Mouse (Mus musculus) neural tube, postnatal 0 days (tissue): ENCODE data around the gene Fam19a5. TPM values are rescaled to one million over a fixed set of nuclear protein-coding genes. Genes with fewer than 3 reads are reported as not detected.

Experiments used
- microRNA-seq: library from miRNA; unstranded; fragments of <30 nt; microRNA quantifications from one replicate; pipeline ENCODE4, GENCODE M21; 2016
- polyA plus RNA-seq: library from polyadenylated mRNA; unstranded; fragments of >200 nt; fragmentation: Nextera tagmentation; extraction: Ambion mirVana; gene quantifications from 2 replicates; pipeline ENCODE4 v1.2.1, GENCODE M21; 2015

Gene Fam19a5
- 39.8 and 42.1 TPM in 2 replicates for polyA plus RNA-seq

GRCm38 (mm10) chr15:87543599-87544338 is at the start of gene Fam19a5:
Fam19a5 (plus strand) TSS chr15:87544299.

Small RNA genes within 50 kb of the gene (microRNA-seq; reads per million reads assigned to microRNA genes)
- not detected for gene Mir6393
